Mouse (Mus musculus) small intestine, adult 2 months (tissue): ENCODE measurements around the gene Fam168a.

Experiments
- CTCF ChIP-seq: fragments of 200-500 bp; IDR thresholded peaks from 2 replicates; pipeline ENCODE4 v1.5.1; 2012; ENCODE audit warnings: low read depth, mild to moderate bottlenecking, control low read depth, inconsistent platforms, low read length, moderate library complexity, mixed read lengths; ENCODE audit not compliant: insufficient replicate concordance, insufficient read length; ENCODE audit errors: extremely low read depth
- POLR2A ChIP-seq: fragments of 200-500 bp; IDR thresholded peaks from 2 replicates; pipeline ENCODE4 v1.6.1; 2012; ENCODE audit warnings: low read depth, mild to moderate bottlenecking, control low read depth, inconsistent platforms, low read length, moderate library complexity

DNA sequence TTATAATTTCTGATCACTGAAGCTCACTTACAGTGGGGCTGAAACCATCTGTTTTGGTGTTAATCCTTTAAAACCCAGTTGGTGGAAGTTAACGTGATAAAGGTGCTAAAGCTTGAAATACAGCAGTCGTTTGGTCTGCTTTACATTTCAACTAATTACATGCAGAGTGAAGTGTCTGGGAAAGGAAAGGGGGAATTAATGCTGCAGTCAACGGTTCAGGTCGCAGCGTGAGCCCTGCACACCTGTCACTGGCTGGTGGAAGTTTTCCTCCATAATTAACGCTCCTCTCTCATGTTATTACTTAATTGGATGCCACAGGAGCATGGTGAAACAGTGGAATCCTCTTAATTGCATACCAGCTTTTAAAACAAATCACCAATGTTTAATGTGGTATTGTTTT is 27.8 kb downstream of the Fam168a start:
- TF ChIP-seq POLR2A: no peak
- TF ChIP-seq CTCF: no peak
